Mouse (Mus musculus) kidney, postnatal 36 days (tissue): ENCODE results near the gene Gm45337.

Experiments used
- DNase-seq, 2 experiments: peaks; one replicate each; pipeline ENCODE4 v3.0.0; 2021 to 2022; ENCODE audit warnings: mixed read lengths in 2 of 2

Gene Gm45337

DNA sequence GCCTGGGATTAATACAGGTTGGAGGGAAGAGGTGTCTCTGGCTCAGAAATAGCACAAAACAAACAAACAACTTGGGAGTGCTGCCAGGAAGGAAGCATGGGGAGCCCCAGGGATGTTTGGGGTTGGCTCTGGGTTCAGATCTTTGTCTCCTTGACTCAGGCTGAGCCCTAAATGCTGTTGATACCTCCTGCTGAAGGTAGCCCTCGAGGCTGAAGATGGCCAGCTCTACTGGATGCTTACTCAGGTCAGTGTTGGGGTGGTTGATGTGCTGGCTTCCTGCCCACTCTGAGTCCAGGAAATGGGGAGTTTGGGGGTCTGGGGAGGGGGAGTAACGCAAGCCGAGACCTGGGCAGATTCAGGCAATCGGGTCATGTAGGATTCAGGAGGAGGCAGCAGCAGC lies 47.7 kb downstream of the Gm45337 start:
- DNase-seq = no peak

DNA sequence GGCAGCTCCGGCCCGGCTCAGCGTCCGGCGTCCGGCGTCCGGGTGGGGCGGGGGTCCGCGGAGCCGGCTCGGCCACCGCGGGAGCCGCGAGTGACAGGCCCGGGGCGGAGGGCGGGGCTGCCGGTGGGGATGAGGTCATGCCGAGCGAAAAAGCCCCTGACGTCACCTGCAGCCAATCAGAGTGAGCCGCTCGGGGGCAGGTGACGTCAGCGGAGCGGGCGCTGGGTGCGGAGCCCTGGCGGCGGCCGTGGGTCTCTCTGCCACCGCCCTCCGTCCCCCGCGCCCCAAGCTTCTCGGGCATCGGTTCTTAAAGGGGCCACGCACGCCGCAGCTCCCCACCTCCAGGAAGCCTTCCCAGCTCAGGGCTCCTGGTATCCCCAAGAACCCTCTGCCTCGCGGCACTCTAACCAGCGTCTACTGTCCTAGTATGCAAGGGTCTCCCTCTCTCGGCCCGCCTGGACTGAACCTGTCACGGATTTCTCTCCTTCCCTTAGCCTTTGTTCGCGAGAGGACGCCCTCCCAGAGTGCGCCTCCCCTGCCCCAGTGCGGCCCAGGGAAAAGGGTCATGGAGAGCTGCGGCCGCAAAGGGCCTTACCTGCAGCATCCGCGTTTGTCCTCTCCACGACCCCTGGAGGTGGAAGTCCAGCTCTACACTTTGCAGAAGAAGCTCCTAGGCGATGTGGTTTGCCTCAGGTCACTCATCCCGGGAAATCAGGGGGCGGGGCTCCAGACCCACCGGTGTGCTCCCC lies 49.0 kb downstream of the Gm45337 start, which contains the start of gene Dusp8:
Gene Dusp8, minus strand, starts transcription at position 661 of the 749 bp plus-strand sequence.
- DNase-seq = peak; percentile 91 to 92

DNA sequence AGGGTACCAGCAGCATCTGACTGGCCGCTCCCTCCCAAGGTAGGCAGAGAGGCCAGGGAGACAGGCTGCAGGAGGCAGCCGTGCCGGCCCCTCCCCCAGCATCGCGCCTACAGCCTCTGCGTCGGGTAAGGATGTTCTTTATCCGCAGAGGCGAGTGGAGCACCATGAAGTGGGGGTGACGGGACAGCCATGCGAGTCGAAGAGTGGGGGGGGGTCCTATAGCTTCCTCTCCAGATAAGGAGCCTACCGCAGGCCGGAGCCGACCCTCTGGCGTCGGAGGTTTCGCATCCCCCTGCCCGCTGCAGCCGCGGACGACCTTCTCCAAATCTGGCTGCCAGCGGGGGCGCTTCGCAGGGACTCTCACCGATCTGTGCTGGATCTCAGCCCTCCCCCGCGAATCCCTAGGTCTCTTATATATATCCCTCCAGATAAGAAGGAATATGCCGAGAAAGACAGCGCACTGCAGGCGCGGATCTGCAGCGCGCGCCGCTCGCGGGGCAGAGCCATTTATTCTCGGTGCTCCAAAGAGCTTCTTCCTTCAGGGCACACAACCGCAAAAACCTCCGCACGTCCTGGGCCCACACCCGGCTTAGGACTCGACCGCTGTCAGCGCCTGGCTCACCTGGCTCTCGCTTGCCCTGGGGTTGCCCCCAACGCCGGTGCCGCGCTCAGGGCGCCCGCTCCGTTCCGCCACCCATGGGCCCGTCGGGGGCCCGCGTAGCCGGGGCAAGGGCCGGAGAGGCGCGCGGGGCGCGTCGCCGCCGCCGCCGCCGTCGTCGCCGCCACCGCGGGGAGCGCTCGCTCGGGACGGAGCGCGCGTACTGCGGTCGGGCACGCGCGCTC lies 49.9 kb downstream of the Gm45337 start:
- DNase-seq = peak; percentile 9 to 48

DNA sequence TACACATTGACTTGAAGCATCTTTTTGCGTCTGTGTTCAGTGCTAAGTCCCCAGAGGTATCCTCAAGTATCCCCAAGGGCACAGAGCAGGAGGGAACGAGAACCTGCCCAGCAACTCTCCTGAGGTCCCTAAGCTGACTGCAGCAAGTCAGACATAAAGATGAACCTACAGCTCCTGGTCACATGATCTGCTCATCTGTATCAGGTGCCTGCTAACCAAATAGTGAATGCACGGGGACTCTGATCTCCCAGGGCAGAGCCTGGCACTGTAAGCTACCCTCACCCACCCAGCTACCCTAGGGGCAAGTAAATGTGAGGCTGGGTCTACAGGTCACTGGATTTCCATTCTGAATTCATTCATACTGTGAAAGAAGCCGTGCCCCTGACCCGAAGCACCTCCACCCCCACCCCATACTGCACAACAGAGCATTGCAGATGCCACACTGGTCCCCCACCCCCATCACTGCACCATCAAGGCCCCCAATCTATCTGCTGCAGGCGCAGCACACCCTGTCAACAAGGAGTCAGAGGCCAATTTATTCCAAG lies 50.6 kb downstream of the Gm45337 start:
- no peak for DNase-seq
